Mouse (Mus musculus): ENCODE measurements around the gene Polg2. TPM values are rescaled to one million over a fixed set of nuclear protein-coding genes. Genes with fewer than 3 reads are reported as not detected.
"Not testable (repeated sequence)": the region's sequence is repeated elsewhere in the genome, so short reads cannot be mapped to it uniquely, and the experiment has no call there.

The Polg2 gene
- total RNA-seq, 2 experiments from 2014 or later = 3.5 to 4.6 TPM

- peak; percentile 48 to 74 for DNase-seq
These were observed 17.1 kb downstream of the Polg2 start for GRCm38 (mm10) chr11:106762139-106762799.

DNA sequence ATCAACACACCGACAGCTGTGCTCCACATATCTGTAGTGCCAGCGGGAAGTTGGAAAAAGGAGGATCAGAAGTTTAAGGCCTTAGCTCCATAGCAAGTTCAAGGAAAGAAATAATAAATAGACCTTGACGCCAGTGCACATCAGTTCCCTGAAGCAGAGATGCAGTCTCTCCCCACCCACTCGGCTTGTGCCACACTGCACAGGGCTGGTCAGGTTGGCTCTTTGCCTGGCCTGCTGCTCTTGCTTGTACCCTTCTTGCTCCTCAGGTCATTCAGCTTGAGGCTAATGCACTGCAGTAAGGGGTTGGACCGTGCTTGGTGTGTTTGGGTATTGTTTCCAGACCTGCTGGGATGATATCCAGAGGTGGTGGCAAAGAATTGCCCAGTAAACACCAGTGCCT lies 18.8 kb downstream of the Polg2 start:
- no peak for DNase-seq

DNA sequence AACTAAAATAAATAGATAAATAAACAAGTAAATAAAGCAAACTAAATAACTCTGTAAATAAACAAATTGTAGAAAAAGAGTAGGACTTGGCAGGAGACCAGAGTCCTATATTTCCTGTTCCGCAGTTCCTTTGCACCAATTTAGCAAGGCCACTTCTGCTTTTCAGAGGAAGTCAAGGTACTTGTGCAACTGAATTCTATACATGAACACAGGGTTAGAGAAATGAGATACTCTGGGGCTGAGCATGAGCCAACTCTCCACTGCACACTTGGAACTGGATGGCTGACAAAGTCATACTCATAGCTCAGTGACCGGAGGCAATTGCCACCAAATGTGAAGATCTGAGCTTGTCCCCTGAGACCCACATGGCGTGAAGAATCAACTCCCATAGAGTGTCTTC lies 20.3 kb downstream of the Polg2 start:
- DNase-seq = peak in 1 of 2 experiments; percentile 34

GRCm38 (mm10) chr11:106755583-106755982 lies 23.8 kb downstream of the Polg2 start:
- DNase-seq = no peak

DNA sequence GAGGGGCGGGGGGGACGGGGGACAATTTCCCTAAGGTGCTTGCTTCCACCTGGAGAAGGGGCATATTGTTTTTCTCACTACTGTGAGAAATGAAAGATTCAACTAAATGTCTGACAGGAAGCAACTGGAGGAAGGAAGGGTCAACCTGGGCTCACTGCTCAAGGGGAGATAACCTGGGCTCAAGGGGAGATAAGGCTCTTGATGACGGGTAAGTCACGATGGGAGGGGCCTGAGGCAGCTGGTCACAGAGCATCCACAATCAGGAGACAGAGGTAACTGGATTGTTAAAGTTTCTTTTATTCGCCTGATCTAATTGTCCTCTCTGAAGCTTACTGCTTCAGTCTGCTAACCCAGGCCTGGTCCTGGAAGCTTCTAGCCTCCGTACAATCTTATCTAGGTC lies 26.0 kb downstream of the Polg2 start:
- DNase-seq = no peak

DNA sequence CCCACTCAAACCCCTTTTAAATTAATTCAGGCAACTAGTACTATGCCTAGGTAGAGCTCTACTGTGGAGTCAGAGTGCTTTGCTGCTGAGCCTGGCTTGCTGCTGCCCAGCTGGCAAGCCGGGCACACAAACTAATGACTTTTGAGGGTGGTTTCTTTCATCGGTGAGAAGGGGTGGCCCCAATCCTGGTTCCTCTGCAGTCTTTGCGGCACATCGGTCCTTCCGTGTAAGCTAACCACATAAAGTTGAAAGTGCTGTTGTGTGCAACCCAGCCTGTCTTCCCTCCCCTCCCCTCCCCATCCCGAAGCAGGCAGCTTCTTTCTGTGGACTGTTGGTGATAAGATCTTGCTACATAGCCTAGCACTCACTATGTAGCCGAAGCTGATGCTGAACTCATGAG lies 27.2 kb downstream of the Polg2 start:
- DNase-seq = peak in 1 of 2 experiments; percentile 62

- DNase-seq = no peak
These were observed 28.0 kb downstream of the Polg2 start, which contains the start of gene Milr1 for GRCm38 (mm10) chr11:106751039-106752018. Gene Milr1, plus strand, starts transcription at chr11:106751226.

GRCm38 (mm10) chr11:106750121-106750751 lies 29.1 kb downstream of the Polg2 start, which contains the start of gene Pecam1:
Gene Pecam1, minus strand, starts transcription at chr11:106750628.
- DNase-seq = no peak

- DNase-seq = not testable (repeated sequence)
These were observed 29.7 kb downstream of the Polg2 start for GRCm38 (mm10) chr11:106749557-106750120.

DNA sequence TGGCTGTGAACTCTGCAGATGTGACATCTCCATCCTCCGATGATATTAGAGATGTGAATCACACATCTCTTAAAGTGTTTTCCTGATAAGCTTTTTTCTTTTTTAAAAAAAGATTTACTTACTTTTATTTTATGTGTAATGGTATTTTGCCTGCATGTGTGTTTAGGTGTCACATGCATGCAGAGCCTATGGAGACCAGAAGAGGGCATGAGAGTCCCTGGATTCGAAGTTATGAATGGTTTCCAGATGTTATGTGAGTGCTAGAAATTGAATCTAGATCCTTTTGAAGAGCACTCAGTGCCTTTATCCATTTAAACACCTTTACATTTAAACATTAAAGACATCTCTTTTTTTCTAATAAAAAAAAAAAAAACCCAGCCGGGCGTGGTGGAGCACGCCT lies 34.4 kb downstream of the Polg2 start:
- DNase-seq = no peak

DNA sequence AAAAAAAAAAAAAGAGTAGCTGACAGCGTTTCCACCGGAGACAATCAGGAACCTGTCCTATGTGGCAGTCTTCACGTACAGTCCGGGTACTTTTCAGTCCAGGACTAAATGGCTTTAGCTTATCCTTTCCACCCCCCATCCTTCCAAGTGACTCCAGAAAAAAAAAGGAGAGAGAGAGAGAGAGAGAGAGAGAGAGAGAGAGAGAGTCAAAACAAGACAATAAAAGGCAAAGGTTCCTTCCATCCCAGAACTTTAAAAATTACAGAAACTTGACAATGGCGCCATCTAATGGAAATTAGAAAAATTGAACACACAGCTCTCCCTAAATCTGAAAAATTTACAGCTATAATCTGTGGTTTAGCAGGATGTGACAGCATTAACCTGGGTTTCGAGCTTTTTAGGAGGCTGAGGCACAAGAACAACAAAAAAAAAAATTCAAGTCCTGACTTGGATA lies 36.9 kb downstream of the Polg2 start:
- no peak for DNase-seq

DNA sequence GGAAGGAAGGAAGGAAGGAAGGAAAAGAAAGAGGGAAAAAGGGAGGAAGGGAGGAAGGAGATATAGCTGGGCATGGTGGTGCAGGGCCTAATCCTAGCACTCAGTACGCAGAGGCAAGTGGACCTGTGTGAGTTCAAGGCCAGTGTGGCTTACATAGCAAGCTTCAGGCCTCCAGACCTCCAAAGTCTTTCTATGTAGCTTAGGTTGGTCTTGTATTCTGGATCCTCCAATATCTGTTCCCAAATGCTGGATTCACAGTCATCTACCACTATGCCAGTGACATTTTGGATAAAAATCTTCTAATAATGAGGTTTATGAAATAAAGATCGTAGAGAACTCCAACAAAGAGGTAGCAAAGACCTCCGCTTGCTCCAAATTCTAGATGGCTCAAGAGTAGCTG lies 37.5 kb downstream of the Polg2 start:
- DNase-seq = no peak

DNA sequence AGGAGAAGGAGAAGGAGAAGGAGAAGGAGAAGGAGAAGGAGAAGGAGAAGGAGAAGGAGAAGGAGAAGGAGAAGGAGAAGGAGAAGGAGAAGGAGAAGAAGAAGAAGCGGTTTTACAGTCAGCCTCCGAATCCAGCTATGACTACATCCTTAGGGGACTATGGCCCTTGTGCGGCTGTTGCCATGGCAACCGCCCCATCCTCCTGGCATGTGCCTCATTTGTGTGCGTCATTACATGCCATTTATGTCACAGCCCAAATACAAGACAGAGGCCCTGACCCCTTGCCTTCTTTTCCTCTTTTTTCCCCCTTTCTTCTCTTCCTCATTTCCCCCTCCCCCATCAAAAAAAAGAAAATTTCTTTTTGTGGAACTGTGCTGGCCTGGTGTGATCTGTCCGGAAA lies 38.1 kb downstream of the Polg2 start:
- no peak for DNase-seq

DNA sequence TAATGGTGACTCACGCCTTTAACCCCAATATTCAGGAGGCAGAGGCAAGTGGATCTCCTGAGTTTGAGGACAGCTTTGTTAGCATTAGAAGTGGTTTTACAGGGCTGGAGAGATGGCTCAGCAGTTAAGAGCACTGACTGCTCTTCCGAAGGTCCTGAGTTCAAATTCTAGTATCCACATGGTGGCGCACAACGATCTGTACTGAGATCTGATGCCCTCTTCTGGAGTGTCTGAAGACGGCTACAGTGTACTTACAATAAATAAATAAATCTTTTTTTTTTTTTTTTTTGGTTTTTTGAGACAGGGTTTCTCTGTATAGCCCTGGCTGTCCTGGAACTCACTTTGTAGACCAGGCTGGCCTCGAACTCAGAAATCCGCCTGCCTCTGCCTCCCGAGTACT lies 38.6 kb downstream of the Polg2 start:
- not testable (repeated sequence) for DNase-seq

- DNase-seq = no peak
These were observed 40.2 kb downstream of the Polg2 start for GRCm38 (mm10) chr11:106739116-106739515.

- DNase-seq = peak; percentile 49 to 74
These were observed 42.1 kb downstream of the Polg2 start for GRCm38 (mm10) chr11:106737178-106737621.

DNA sequence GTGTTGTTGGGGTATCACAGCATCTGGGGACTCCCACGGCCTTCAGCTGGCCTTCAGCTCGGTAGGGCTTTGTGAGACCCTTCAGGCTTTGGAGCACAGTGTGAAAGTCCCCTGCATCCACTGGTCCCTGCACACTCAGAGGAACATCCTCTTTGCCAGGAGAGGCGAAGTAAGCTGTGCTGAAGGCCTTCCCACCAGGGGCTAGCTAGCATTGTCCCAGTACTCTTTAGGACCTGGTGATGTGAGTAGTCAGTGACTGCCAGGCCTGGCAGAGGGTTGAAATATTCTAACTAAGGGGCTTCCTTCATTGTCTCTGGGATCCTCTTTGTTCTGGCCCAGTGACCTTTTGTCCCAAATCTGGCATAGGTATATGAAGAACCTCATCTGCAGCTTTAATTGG lies 42.7 kb downstream of the Polg2 start:
- DNase-seq = peak in 1 of 2 experiments; percentile 28

DNA sequence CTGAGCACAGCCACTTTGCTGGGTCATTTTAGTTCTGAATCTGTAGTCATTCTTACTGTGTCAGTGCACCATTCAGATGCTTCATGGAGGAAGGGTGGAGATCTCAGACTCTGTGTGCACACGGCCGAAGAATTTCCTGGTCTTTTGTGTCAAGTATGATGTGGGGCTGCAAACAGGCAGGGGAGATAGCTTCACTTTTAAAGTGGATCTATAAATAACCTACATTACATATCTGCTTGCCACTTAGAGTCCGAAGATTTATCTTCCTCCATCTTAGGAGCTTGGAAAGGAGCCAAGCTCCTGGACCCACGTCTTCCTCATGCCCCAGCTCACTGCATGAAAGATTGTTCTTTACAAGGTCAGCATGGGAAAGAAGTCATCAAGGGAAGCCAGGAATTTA lies 48.6 kb downstream of the Polg2 start:
- peak in 1 of 2 experiments; percentile 57 for DNase-seq

DNA sequence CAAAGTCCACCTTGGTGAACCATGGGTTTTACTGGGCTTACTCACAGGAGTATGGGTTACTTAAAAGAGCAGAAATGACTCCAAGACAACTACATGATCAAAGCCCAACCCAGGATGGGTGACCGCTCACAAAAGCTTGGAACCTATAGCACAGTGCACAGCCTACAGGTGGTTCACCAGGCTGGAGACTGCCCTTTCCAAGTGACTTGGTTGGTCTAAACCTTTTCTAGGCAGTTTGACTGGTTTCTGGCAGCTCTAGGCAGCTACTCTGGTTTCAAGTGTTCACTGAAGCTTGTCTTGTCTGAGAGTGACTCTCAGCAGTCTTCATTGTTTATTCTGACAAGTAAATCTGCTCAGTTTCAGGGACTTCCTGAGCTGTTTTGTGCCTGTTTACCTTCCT lies 49.7 kb downstream of the Polg2 start:
- DNase-seq = no peak

GRCm38 (mm10) chr11:106728402-106729366 lies 50.7 kb downstream of the Polg2 start:
- DNase-seq = peak; percentile 60 to 83

- DNase-seq = no peak
These were observed 51.4 kb downstream of the Polg2 start for GRCm38 (mm10) chr11:106727967-106728366.
